Comparison of ENCODE assay signal across 13 mouse cellular contexts in genomic region chr9:113726991-113727680, GRCm38 (mm10).
"Had no signal": no experiment of that assay in that cellular context is flagged by ENCODE, and none has a peak within 500 bp of the region (broad histone marks: within the 10 kb centered on the region; RNA-seq: fewer than 3 reads in every experiment).

No protein-coding gene starts in this region.

- H3K27ac ChIP-seq: layer of hippocampus, adult 2 months; limb, embryonic 10.5 days; liver, embryonic 15.5 days; macrophage; midbrain, embryonic 13.5 days; neural tube, embryonic 12.5 days had no signal

- H3K9me3 ChIP-seq: limb, embryonic 10.5 days; liver, embryonic 15.5 days; midbrain, embryonic 13.5 days; neural tube, embryonic 12.5 days had no signal

- DNase-seq: kidney, adult 11 months; kidney, adult 9 months; kidney, postnatal 10 days; kidney, postnatal 4 days; lung, embryonic 14.5 days; thymus, postnatal 4 days had no signal

- H3K36me3 ChIP-seq: limb, embryonic 10.5 days; liver, embryonic 15.5 days; midbrain, embryonic 13.5 days; neural tube, embryonic 12.5 days had no signal

- ATAC-seq: midbrain, embryonic 13.5 days had no signal

- H3K4me3 ChIP-seq: layer of hippocampus, adult 2 months; limb, embryonic 10.5 days; liver, embryonic 15.5 days; midbrain, embryonic 13.5 days; neural tube, embryonic 12.5 days had no signal

- H3K4me2 ChIP-seq: liver, embryonic 11.5 days; liver, embryonic 15.5 days; lung, embryonic 14.5 days; midbrain, embryonic 13.5 days; neural tube, embryonic 12.5 days had no signal

- H3K9ac ChIP-seq: liver, embryonic 15.5 days; lung, embryonic 14.5 days; midbrain, embryonic 13.5 days; neural tube, embryonic 12.5 days had no signal

- H3K27me3 ChIP-seq: liver, embryonic 15.5 days; midbrain, embryonic 13.5 days; neural tube, embryonic 12.5 days had no signal

- H3K4me1 ChIP-seq: limb, embryonic 10.5 days; liver, embryonic 15.5 days; midbrain, embryonic 13.5 days; neural tube, embryonic 12.5 days had no signal
